Mouse (Mus musculus): Measurements from ENCODE around the gene Olfr571.
A peak's percentile ranks its signal among the peaks of the same experiment; 100 is the strongest.

The Olfr571 gene

DNA sequence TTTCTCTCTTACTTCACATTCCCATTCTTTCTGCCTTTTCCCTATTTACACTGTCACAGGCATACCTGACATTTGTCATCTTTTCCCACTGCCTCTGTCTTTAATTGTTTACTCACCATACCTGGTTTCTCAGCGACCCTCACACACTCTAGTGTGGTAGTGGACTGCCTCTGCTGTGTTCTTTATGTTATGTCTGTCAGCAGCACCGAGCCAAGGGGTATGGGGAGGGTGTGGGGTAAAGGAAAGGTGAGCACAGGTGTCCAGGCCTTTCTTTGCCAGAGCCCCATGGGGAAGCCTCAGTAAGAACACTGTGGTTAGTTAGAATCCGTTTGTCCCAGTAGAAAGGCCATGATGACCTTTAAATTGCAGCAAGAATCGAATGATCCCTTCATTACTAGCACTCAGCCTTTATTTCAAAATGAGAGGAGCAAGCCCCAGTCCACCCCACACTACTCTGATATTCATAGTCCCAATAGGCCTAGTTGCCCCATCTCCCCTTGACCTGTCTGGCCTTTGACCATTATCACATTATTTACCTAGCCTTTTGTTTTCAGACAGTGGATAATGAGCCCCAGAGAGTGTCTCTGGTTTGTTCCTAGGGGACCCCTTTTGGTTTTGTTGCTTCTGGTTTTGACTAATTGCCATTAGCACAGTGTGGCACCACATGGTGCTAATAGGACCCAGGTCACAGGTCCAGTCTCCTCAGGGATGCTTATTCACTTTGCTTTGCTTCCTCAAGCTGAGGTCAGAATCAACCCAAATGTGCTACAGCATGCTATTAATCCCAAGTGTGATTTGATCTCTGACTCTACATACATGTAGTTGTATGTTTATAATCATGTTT, at the start of gene Olfr571:
Gene Olfr571, minus strand, starts transcription at position 505 of the 844 bp plus-strand sequence.
- no peak for DNase-seq (ENCODE audit: low read depth)

DNA sequence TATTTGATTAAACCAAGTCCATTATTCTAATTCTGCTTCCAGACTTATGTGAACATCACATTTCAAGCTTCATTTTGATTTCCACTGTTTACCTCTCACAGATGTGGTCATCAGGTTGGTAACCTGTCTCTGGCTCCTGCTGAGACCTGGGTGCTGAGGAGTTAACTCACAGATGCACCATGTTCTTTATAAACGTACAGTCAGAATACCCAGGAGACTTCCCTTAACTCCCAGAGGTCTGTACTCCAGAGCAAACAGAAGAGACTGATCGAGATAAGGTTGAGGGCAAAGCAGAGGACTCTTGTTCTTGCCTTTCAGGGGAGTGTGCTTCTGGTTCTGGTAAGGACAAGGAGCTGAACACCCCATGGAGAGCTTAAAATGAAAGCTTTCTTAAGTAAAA, 45.0 kb upstream of the Olfr571 start, which contains the start of gene Olfr576:
Gene Olfr576, plus strand, starts transcription at position 301 of the 400 bp plus-strand sequence.
- DNase-seq (ENCODE audit: low read depth): no peak

DNA sequence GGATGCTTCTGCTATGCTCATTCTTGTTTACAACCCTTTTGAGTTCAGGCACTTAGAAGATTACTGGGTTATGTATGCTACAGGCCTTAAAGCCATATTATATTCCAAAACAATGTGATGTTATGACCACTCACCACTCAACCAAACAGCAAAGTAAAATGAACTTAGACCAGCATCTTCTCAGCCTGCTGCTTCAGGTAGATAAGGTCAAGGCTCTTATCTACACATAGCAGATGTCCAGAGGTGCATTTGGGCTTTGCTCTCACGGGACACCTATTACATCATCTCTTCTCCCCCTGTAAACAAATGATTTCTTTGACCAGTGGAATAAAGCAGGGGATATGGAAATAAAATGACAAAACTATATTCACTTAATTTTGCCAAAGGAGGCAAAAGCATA, 41.3 kb upstream of the Olfr571 start, which contains the start of gene Olfr575:
Gene Olfr575, minus strand, starts transcription at position 183 of the 400 bp plus-strand sequence.
- no peak for DNase-seq (ENCODE audit: low read depth)

DNA sequence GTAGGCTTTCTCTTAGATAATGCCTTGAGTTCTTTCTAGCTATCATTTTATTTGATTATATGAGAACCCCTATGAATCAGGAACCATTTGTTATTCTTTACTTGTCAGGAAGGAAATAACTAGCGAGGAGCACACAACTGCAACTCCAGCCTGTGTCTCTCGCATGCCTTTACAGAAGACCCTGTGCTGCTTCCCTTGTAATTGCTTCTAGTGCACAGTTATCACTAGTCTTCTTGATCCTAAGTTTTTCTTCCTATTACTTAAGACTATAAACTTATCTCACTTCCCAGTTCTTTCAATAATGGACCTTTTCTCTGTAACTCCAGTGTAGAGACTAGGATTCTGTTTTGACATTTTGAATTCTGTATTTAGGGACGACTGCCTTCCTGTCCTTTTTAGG, 40.8 kb upstream of the Olfr571 start:
- no peak for DNase-seq (ENCODE audit: low read depth)

DNA sequence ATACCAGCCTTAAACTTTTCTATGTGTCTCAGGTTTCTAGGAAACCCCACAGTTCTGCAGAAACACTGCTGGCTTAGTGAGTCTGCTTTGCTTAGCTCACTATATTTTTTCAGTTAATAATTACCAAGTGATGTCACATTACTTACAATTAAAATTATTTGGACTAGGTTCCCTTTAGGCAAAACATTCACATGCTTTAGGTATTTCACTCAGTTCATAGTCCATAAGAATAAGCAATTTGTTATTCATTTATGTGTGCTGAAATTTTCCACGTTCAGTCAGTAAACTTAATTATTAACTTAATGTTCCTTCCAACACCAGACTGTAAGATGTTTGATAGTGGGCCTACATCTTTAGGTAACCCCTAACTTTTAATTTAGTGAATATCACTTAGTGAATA, 33.4 kb upstream of the Olfr571 start:
- no peak for DNase-seq (ENCODE audit: low read depth)

DNA sequence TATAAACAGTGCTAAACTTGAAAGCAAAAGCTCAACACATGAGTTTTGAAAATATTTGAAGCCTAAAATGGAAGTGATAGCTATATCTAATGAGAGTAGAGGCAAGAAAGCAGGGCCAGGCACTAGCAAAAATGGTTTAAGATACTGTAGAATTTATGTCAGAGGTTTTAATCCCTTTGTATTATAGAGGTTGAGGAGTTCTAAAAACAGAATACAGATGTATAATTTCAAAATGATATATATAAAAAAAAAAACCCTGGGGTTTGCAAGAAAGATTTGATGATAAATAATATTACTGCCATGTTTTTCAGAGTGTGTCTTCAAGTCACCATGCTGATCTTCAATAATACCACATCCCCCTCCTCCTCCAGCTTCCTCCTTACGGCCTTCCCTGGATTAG, 30.8 kb upstream of the Olfr571 start, which contains the start of gene Olfr574:
Gene Olfr574, plus strand, starts transcription at position 301 of the 400 bp plus-strand sequence.
- DNase-seq (ENCODE audit: low read depth): no peak

DNA sequence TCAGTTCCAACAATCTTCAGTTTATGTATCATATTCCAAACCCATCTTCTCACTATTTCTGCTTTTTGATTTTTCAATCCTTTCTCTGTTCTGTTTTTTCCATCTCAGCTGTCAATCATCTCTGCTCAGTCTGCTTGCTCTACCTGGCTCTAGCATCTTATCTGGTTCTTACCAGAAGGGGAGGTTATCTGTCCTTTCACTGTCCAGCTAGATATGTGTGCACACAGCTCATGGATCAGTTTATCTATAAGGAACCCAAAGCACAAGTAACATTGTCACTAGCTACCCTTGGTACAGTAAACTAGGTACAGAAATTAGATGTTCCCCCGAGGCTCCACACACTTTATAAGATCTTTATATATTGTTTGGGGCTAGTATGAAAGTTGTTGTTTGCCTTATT, 26.1 kb upstream of the Olfr571 start:
- DNase-seq (ENCODE audit: low read depth): no peak

DNA sequence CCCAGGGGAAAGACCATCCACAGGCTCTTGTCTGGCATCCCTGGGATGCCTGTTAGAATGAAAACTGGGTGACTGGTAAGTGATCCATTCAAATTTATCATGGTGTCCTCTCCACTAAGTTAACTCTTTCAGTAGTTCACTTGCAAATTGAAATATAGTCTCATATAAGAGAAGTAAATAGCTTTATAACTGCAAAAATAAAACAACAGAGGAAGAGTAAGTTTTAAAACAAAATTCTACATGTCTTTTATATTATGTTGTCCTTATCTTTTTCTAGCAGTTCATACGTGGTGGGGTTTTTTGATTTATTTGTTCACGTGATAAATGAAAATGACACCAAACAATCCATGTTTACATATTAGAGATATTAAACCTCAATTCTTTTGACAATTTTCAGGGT, 25.1 kb upstream of the Olfr571 start, which contains the start of gene Olfr573-ps1:
Gene Olfr573-ps1, minus strand, starts transcription at position 101 of the 400 bp plus-strand sequence.
- no peak for DNase-seq (ENCODE audit: low read depth)

DNA sequence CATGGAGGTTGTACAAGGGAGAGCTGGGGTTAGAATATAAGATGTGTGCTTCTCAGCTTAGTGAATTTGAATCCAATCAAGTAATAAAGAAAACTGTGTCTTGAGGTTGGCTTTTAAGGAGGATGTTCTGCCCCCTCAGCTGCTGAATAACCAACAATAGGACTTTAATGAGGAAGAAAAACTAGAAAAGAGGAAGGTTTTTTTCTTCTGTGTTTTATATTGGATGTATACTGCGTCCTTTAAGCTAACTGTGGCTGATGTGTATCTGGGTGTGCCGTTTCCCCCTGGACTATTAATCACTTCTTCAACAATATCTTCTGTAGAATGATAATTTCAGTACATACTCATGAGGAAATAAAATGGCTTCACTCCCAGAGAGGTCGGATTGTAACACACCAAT, 9.8 kb upstream of the Olfr571 start:
- no peak for DNase-seq (ENCODE audit: low read depth)

DNA sequence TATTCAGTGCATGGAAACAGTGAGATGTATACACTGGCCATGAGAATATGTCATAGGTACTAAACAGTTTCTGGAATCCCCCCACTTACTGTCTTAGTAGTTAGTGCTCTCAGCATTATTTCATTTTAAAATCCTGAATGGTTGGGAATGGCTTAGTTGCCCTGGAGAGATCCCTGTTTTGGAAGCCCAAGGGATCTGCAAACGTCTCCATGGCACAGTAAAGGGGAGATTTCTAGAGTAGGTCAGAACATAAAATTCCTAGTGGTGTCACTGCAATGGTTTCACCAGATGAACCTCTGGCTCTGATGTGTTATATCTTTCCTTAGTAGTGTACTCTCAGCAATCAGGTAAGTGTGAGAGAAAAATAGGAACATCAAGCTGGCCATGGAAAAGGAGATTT, 6.8 kb upstream of the Olfr571 start, which contains the start of gene Olfr572:
Gene Olfr572, plus strand, starts transcription at position 301 of the 400 bp plus-strand sequence.
- no peak for DNase-seq (ENCODE audit: low read depth)

DNA sequence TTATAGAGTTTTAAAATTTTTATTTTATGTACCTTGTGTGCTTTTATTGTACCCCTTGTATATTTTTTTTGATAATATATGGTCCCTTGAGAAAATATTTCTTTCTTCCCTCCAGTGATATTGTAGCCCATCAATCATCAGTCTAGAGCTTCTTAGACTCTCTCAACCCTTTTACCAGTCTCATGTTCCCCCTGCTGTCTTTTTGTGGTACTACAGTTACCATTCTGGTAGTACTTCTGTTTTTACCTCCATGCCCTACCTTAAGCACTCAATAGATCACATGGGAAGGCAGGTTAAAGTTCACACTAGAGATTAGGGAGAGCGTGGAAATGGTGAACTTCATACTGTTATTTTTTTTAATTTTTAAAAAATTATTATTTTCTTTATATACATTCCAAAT, 2.3 kb upstream of the Olfr571 start:
- peak; percentile 13 for DNase-seq (ENCODE audit: low read depth)

DNA sequence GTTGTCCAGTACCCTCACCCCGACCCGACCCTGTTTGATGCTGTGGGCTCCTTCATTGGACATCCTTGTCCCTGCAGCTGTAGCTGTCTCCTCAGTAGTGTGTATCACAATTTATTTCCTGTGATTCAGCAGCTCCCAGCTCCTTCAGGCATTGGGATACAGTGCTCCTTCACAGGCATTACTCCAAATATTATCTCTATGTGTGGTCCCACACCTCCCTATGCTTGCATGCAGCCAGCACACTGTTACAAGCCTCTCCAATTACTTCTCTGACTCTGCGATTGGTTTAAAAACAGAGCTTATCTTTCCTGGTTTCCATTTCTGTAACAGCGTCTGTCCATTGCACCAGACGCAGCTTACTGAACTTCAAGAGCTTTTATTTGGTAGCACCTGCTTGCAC, 931 bp downstream of the Olfr571 start:
- no peak for DNase-seq (ENCODE audit: low read depth)

DNA sequence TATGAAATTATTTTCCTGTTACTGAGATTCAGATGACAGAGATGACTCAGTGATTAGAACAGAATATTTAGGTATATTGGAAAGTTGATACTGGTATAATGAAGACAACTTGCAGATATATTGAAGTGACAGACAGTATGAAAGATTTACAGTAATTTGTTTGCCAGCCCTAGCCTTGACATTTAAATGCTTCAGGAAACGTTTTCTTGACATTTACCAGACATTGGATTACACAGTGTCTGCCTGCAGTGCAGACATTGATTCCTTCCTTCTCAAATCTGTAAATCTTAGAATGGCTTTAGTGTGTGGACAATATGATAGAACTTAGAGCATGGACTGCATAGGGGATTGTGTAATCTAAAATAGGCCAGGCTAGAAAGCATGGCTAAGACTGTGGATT, 2.1 kb downstream of the Olfr571 start:
- DNase-seq (ENCODE audit: low read depth): no peak

DNA sequence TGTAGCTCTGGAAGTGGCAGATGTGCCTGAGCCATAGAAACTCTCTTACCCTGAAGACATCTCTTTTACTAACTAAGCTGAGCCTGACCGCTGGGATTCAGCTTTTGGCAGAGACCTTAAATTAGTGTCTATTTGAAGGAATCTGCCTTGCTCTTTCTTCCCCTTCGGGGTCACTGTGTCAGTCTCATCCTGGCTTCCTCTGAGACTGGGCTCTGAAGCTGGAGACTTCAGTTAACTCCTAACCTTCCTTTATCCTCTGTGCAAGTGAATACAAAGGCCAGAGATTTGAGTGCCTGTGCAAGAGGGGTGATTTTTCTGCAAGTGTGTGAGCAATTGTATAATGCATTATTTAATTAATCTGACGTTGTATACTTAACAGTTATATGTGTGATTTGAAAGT, 26.6 kb downstream of the Olfr571 start, which contains the start of gene Olfr569:
Gene Olfr569, minus strand, starts transcription at position 101 of the 400 bp plus-strand sequence.
- no peak for DNase-seq (ENCODE audit: low read depth)

DNA sequence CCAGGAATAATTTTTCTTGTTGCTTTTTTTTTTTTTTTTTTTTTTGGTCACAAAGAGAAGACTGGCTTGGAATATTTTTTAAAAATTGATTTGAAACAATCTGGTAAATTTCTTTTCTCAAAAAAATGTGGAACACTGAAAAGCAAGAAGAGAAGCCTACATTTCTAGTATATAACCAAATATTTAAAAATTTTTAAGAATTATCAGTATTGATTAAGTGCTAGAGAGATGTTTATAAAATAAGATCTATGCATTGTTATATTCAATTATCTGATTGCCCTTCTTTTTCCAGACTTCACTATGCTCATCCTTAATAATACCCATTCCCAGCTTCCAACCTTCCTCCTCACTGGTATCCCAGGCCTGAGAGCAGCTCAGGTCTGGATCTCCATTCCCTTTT, 40.5 kb downstream of the Olfr571 start, which contains the start of gene Olfr568:
Gene Olfr568, plus strand, starts transcription at position 301 of the 400 bp plus-strand sequence.
- DNase-seq (ENCODE audit: low read depth): no peak

DNA sequence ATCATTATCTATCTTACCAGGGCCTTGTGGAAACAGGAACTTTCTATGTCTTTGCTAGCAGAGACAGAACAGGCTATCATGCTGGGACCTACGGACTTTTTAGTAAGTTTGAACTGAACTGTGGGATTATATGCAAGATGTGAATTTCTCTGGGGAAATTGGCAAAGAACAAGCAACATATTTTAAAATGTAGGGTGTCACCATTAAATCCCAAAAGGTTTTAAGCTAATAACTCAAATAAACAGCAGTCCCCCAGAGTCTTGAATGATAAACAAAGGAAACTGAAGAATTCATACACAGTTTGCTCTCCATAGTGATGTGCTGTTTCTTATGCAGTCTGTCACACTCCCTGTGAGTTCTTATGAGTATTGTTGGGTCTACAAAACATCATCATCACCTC, 58.7 kb downstream of the Olfr571 start, which contains the start of gene Olfr566:
Gene Olfr566, minus strand, starts transcription at position 101 of the 400 bp plus-strand sequence.
- no peak for DNase-seq (ENCODE audit: low read depth)

DNA sequence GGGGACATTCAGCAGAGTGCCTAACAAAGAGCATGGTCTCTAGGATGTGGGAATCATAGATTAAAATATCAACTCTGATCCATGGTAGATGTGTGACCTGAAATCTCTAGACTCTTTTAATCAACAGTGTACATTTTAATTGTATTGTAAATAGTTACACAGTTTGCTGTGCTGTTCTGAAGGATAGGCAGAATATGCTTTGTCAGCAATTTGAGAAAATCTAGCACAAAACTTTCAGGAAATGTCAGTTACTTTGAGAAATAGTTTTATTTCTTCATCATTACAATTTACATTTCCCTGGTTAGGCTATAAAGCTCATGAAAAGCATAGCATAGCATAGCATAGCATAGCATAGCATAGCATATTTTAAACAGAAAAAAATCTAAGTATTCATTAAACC, 61.5 kb downstream of the Olfr571 start:
- DNase-seq (ENCODE audit: low read depth): no peak
